Mouse (Mus musculus) G1E (cell line): ENCODE data around the gene St5. TPM values are rescaled to one million over a fixed set of nuclear protein-coding genes. Genes with fewer than 3 reads are reported as not detected.

Experiments used
- ATAC-seq: 2 replicates; pipeline ENCODE4 v1.8.0; 2016; ENCODE audit warnings: mild to moderate bottlenecking; ENCODE audit not compliant: insufficient number of reproducible peaks, poor library complexity, low FRiP score, severe bottlenecking; ENCODE audit errors: extremely low read depth
- DNase-seq: peaks from one replicate; pipeline ENCODE4 v3.0.0; 2012; ENCODE audit warnings: low spot score
- H3K27me3 ChIP-seq: 2 replicates; pipeline ENCODE4 v1.6.1; 2012; ENCODE audit warnings: mild to moderate bottlenecking, low read length, inconsistent platforms; ENCODE audit not compliant: insufficient read depth
- H3K36me3 ChIP-seq: replicated peaks from 2 replicates; pipeline ENCODE3; 2012; ENCODE audit warnings: mild to moderate bottlenecking, inconsistent platforms
- H3K4me1 ChIP-seq: 2 replicates; pipeline ENCODE4 v1.6.1; 2012; ENCODE audit warnings: low read depth, low read length, inconsistent platforms, mixed read lengths; ENCODE audit not compliant: insufficient read depth
- H3K4me3 ChIP-seq: 2 replicates; pipeline ENCODE4 v1.5.1; 2012; ENCODE audit warnings: low read depth, mild to moderate bottlenecking, inconsistent platforms, low read length, moderate library complexity, mixed read lengths
- H3K9me3 ChIP-seq: replicated peaks from 2 replicates; pipeline ENCODE4 v1.6.1; 2012; ENCODE audit warnings: inconsistent platforms
- CTCF ChIP-seq: IDR thresholded peaks from 2 replicates; pipeline ENCODE4 v1.5.1; 2012; ENCODE audit warnings: low read depth, low read length, inconsistent platforms, mixed read lengths
- GATA1 ChIP-seq: IDR thresholded peaks from 2 replicates; pipeline ENCODE4 v1.6.1; 2012; ENCODE audit warnings: borderline replicate concordance, low read length, inconsistent platforms, mixed read lengths
- GATA2 ChIP-seq: IDR thresholded peaks from 2 replicates; pipeline ENCODE4 v1.6.1; 2012; ENCODE audit warnings: low read depth, low read length, inconsistent platforms, borderline replicate concordance
- POLR2AphosphoS5 ChIP-seq: IDR thresholded peaks from 2 replicates; pipeline ENCODE4 v1.6.1; 2012; ENCODE audit warnings: low read depth, low read length, inconsistent platforms; ENCODE audit not compliant: insufficient replicate concordance
- TAL1 ChIP-seq: conservative IDR thresholded peaks from 2 replicates; pipeline ENCODE4 v1.6.1; 2012; ENCODE audit warnings: low read depth, low read length, inconsistent platforms, mixed read lengths
- polyA plus RNA-seq: library from polyadenylated mRNA; stranded (reverse); fragments of >175 nt; gene quantifications from 2 replicates; pipeline ENCODE4 v1.2.3, GENCODE M21; 2012
- total RNA-seq, 2 experiments: library from RNA; stranded (forward) in 1 of 2; stranded (reverse) in 1 of 2; fragments of 200-1000 nt in 1 of 2; fragments of >200 nt in 1 of 2; fragmentation: Nextera tagmentation in 1 of 2; gene quantifications; 2 replicates each; pipeline ENCODE4 v1.2.3; 2014 to 2017

St5 gene
- total and polyA plus RNA-seq, 3 experiments = 0.07 to 39.5 (median 0.49) TPM

DNA sequence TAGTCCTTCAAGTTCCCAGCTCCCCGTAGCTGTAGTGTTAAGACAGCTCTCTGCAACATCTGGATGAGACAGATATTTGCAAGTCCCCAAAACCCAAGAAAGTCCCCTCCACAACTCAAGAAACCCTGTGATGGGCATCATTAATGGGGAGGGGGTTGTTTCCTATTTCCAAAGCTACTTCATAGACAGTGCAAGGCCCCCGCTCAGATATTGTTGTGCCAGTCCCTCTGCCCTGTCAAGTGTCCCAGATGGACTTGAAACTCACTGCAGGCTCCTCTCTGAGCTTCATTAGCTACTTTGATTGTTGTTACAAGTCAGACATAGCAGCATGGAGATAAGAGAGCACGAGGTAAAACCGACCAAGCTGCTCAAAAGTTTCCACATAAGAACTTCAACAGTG is 87.8 kb downstream of the St5 start:
- ATAC-seq (no peak), DNase-seq (no peak)
- TF ChIP-seq GATA1 = no peak
- TF ChIP-seq TAL1 = no peak
- no peak for TF ChIP-seq POLR2AphosphoS5
- TF ChIP-seq CTCF = no peak
- TF ChIP-seq GATA2 = no peak
- no peaks in the 10 kb centered on the region for H3K9me3 ChIP-seq
- H3K4me1 ChIP-seq = no peaks in the 10 kb centered on the region
- H3K27me3 ChIP-seq = peaks cover 36% of the 10 kb centered on the region
- H3K4me3 ChIP-seq = no peak overlapping the region
- no peaks in the 10 kb centered on the region for H3K36me3 ChIP-seq

GRCm38 (mm10) chr7:109614939-109615338 is 88.5 kb downstream of the St5 start:
- no peaks in the 10 kb centered on the region for H3K4me1 ChIP-seq
- ATAC-seq = no peak
- TF ChIP-seq GATA2 = no peak
- TF ChIP-seq TAL1 = no peak
- TF ChIP-seq CTCF = no peak

DNA sequence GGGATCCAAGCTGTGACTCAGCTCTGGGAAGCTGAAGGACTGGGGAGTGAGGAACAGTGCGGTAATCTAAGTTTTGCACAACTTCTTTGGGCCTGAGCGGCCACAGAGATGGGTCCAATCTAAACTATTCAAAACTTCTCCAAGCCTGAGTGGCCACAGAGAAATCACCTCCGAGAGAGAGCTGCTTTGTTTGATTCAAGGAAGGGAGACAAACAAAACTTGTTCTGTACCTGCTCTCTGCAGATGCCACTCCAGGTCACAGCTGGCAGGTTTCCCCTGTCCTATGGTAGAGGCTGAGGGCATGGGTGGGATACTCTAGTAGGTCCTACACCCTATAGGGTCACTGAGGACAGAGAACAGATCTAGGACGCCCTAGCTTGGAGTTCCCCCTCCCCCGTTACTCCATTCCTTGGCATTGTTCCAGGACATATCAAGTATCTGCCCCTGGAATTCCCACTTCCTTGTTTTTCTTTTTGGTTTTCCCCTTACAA is 89.8 kb downstream of the St5 start:
- no peak for ATAC-seq
- TF ChIP-seq CTCF (no peak), GATA1 (no peak), POLR2AphosphoS5 (no peak), GATA2 (no peak), TAL1 (no peak)
- no peak for DNase-seq
- Histone ChIP-seq H3K27me3 (peaks cover 33% of the 10 kb centered on the region), H3K4me3 (no peak overlapping the region), H3K4me1 (no peaks in the 10 kb centered on the region), H3K9me3 (no peaks in the 10 kb centered on the region), H3K36me3 (no peaks in the 10 kb centered on the region)

More at GRCm38 (mm10) chr7:109614939-109615338, 88.5 kb downstream of the St5 start:
- no peak for DNase-seq
- H3K27me3 ChIP-seq = peaks cover 37% of the 10 kb centered on the region
- no peaks in the 10 kb centered on the region for H3K9me3 ChIP-seq
- H3K36me3 ChIP-seq = no peaks in the 10 kb centered on the region
- H3K4me3 ChIP-seq = no peak overlapping the region

GRCm38 (mm10) chr7:109613051-109613450 is 90.4 kb downstream of the St5 start:
- DNase-seq (no peak), ATAC-seq (no peak)
- Histone ChIP-seq H3K4me3 (no peak overlapping the region), H3K4me1 (no peaks in the 10 kb centered on the region), H3K9me3 (no peaks in the 10 kb centered on the region), H3K27me3 (peaks cover 35% of the 10 kb centered on the region), H3K36me3 (no peaks in the 10 kb centered on the region)
- TF ChIP-seq GATA2 (no peak), GATA1 (no peak), TAL1 (no peak), CTCF (no peak), POLR2AphosphoS5 (no peak)

DNA sequence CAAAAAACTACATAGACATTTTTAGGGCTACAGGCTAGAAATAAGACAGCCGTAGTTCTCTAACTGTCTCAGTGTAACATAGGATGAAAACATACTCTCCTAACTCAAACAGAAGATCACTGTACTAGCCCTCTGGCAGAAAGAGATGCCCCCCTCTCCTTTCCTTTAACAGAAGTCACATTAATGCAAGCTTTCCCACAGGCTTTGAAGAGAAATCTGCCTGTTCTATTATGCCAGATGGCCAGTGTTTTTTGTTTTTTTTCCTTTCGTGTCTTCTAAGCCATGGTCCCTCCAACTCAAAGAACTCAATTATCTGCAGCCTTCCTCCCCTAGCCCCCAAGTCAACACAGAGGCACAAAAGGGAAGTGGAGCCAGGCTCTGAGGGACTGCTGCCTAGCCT is 90.9 kb downstream of the St5 start:
- Histone ChIP-seq H3K36me3 (no peaks in the 10 kb centered on the region), H3K4me1 (no peaks in the 10 kb centered on the region), H3K4me3 (no peak overlapping the region), H3K9me3 (no peaks in the 10 kb centered on the region), H3K27me3 (peaks cover 39% of the 10 kb centered on the region)
- no peak for DNase-seq
- TF ChIP-seq TAL1 = no peak
- no peak for TF ChIP-seq GATA2
- TF ChIP-seq GATA1 = no peak
- no peak for TF ChIP-seq CTCF
- TF ChIP-seq POLR2AphosphoS5 = no peak
- ATAC-seq = no peak

DNA sequence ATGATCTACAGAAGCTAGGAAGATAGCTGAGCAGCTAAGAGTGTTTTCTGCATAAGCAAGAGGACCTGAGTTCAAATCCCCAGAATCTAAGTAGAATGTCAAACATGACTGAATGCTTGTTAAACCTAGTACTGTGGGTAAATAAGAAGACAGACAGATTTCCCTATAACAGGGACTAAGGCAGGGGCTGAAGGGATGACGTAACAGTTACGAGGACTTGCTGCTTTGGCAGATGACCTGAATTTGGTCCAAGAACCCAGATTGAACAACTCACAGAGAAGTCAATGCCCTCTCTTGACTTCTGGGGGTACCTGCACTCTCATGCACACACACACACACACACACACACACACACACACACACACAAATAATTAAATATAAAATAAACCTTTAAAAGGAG is 93.1 kb downstream of the St5 start:
- ATAC-seq (no peak), DNase-seq (no peak)
- peaks cover 28% of the 10 kb centered on the region for H3K27me3 ChIP-seq
- H3K4me1 ChIP-seq = no peaks in the 10 kb centered on the region
- H3K9me3 ChIP-seq = no peaks in the 10 kb centered on the region
- no peaks in the 10 kb centered on the region for H3K36me3 ChIP-seq
- no peak overlapping the region for H3K4me3 ChIP-seq
- no peak for TF ChIP-seq TAL1
- no peak for TF ChIP-seq POLR2AphosphoS5

GRCm38 (mm10) chr7:109609565-109610345 is 93.7 kb downstream of the St5 start:
- no peaks in the 10 kb centered on the region for H3K9me3 ChIP-seq
- ATAC-seq (no peak), DNase-seq (no peak)
- peaks cover 28% of the 10 kb centered on the region for H3K27me3 ChIP-seq
- no peaks in the 10 kb centered on the region for H3K36me3 ChIP-seq
- no peaks in the 10 kb centered on the region for H3K4me1 ChIP-seq
- no peak for TF ChIP-seq POLR2AphosphoS5
- no peak for TF ChIP-seq GATA1
- TF ChIP-seq CTCF = no peak
- no peak for TF ChIP-seq GATA2
- TF ChIP-seq TAL1 = no peak
- H3K4me3 ChIP-seq = no peak overlapping the region
